Mouse (Mus musculus): ENCODE results near the gene Dppa2. TPM values are rescaled to one million over a fixed set of nuclear protein-coding genes. Genes with fewer than 3 reads are reported as not detected.
A peak's percentile ranks its signal among the peaks of the same experiment; 100 is the strongest.

Dppa2 gene
- total RNA-seq, 2 experiments from 2014 or later = 0.16 TPM; not detected in 1

- DNase-seq (ENCODE audit: low spot score in 2 of 2) = no peak
These were observed 31.6 kb downstream of the Dppa2 start for GRCm38 (mm10) chr16:48335326-48335725.

GRCm38 (mm10) chr16:48344193-48344592 is 40.5 kb downstream of the Dppa2 start:
- no peak for DNase-seq (ENCODE audit: low spot score in 2 of 2)

GRCm38 (mm10) chr16:48347246-48347645 is 43.5 kb downstream of the Dppa2 start:
- DNase-seq (ENCODE audit: low spot score in 2 of 2) = no peak

- DNase-seq (ENCODE audit: low spot score in 2 of 2) = no peak
These were observed 52.0 kb downstream of the Dppa2 start for GRCm38 (mm10) chr16:48355716-48356115.

- DNase-seq (ENCODE audit: low spot score in 2 of 2) = no peak
These were observed 52.7 kb downstream of the Dppa2 start for GRCm38 (mm10) chr16:48356417-48356816.

- peak; percentile 16 to 30 for DNase-seq (ENCODE audit: low spot score in 2 of 2)
These were observed 57.2 kb downstream of the Dppa2 start for GRCm38 (mm10) chr16:48360887-48361286.

- DNase-seq (ENCODE audit: low spot score in 2 of 2) = no peak
These were observed 63.1 kb downstream of the Dppa2 start for GRCm38 (mm10) chr16:48366801-48367200.

GRCm38 (mm10) chr16:48368096-48368495 is 64.4 kb downstream of the Dppa2 start:
- no peak for DNase-seq (ENCODE audit: low spot score in 2 of 2)

Other genes starting within 250 kb of the Dppa2 start
- not detected for gene Dppa4, start 20.2 kb upstream of the Dppa2 start, total RNA-seq (2021)
- not detected for gene Gm5485, start 108.5 kb downstream of the Dppa2 start, total RNA-seq (2021)
- under 1 TPM; 0.18 to 0.39 TPM for gene Morc1, start 127.3 kb downstream of the Dppa2 start, total RNA-seq (2021)

Data from layer of hippocampus, postnatal 10 days (tissue).